Mouse (Mus musculus) heart, adult 11 months (tissue): ENCODE results near the gene Pgpep1l.

Experiments
- DNase-seq: peaks from one replicate; pipeline ENCODE4 v3.0.0; 2022

Gene Pgpep1l

GRCm38 (mm10) chr7:68258326-68259150, 5.5 kb downstream of the Pgpep1l start:
- DNase-seq, result peak; percentile 86

GRCm38 (mm10) chr7:68257767-68258166, 6.3 kb downstream of the Pgpep1l start:
- no peak for DNase-seq

GRCm38 (mm10) chr7:68250902-68251301, 13.1 kb downstream of the Pgpep1l start:
- no peak for DNase-seq

- DNase-seq, result no peak
Measured at GRCm38 (mm10) chr7:68250411-68250810, 13.6 kb downstream of the Pgpep1l start.

- DNase-seq, result no peak
Measured at GRCm38 (mm10) chr7:68246249-68246648, 17.8 kb downstream of the Pgpep1l start.

- no peak for DNase-seq
Measured at GRCm38 (mm10) chr7:68245681-68246080, 18.4 kb downstream of the Pgpep1l start.

GRCm38 (mm10) chr7:68241205-68241604, 22.8 kb downstream of the Pgpep1l start:
- no peak for DNase-seq

- no peak for DNase-seq
Measured at GRCm38 (mm10) chr7:68239220-68239827, 24.7 kb downstream of the Pgpep1l start.

- DNase-seq, result no peak
Measured at GRCm38 (mm10) chr7:68236817-68237216, 27.2 kb downstream of the Pgpep1l start.

GRCm38 (mm10) chr7:68233619-68234223, 30.3 kb downstream of the Pgpep1l start:
- peak; percentile 95 for DNase-seq

GRCm38 (mm10) chr7:68232521-68232920, 31.5 kb downstream of the Pgpep1l start:
- peak; percentile 89 for DNase-seq

GRCm38 (mm10) chr7:68230831-68231230, 33.2 kb downstream of the Pgpep1l start:
- DNase-seq, result peak; percentile 88

GRCm38 (mm10) chr7:68228491-68228890, 35.5 kb downstream of the Pgpep1l start:
- DNase-seq, result no peak

- no peak for DNase-seq
Measured at GRCm38 (mm10) chr7:68227621-68228020, 36.4 kb downstream of the Pgpep1l start.

GRCm38 (mm10) chr7:68227021-68227420, 37.0 kb downstream of the Pgpep1l start:
- DNase-seq, result no peak

- no peak for DNase-seq
Measured at GRCm38 (mm10) chr7:68225427-68226054, 38.5 kb downstream of the Pgpep1l start.

GRCm38 (mm10) chr7:68224006-68224405, 40.0 kb downstream of the Pgpep1l start:
- DNase-seq, result no peak

- DNase-seq, result peak; percentile 97
Measured at GRCm38 (mm10) chr7:68223356-68223808, 40.7 kb downstream of the Pgpep1l start.

- DNase-seq, result peak; percentile 92
Measured at GRCm38 (mm10) chr7:68221677-68222230, 42.3 kb downstream of the Pgpep1l start.

GRCm38 (mm10) chr7:68218879-68219278, 45.2 kb downstream of the Pgpep1l start:
- DNase-seq, result no peak

GRCm38 (mm10) chr7:68215522-68216070, 48.4 kb downstream of the Pgpep1l start:
- DNase-seq, result peak; percentile 96

- no peak for DNase-seq
Measured at GRCm38 (mm10) chr7:68213842-68214241, 50.2 kb downstream of the Pgpep1l start.

GRCm38 (mm10) chr7:68211883-68212282, 52.1 kb downstream of the Pgpep1l start:
- DNase-seq, result no peak
